Mouse (Mus musculus) yolk sac, embryonic 10.5 days (tissue): ENCODE measurements at regions not wholly inside any gene's neighbourhood (a gene's known extent, or its start where the extent isn't known, plus 50 kb on each side); places are given as distances from the start of the nearest gene placed in this dataset.

Experiments
- DNase-seq: peaks from one replicate; pipeline ENCODE4 v3.0.0-alpha.2; 2017; ENCODE audit warnings: low spot score

GRCm38 (mm10) chr13:37290636-37291035 lies 54.4 kb upstream of the Ly86 start:
- no peak for DNase-seq

- DNase-seq = no peak
These were observed 56.0 kb upstream of the Ly86 start for GRCm38 (mm10) chr13:37288993-37289392.

GRCm38 (mm10) chr13:37282515-37282914 lies 62.5 kb upstream of the Ly86 start:
- DNase-seq = no peak

GRCm38 (mm10) chr13:37279078-37279789 lies 65.8 kb upstream of the Ly86 start:
- no peak for DNase-seq

GRCm38 (mm10) chr13:37249581-37250461 lies 95.2 kb upstream of the Ly86 start:
- no peak for DNase-seq

GRCm38 (mm10) chr13:37248741-37249140 lies 96.3 kb upstream of the Ly86 start:
- no peak for DNase-seq

- DNase-seq = no peak
These were observed 105.0 kb upstream of the Ly86 start for GRCm38 (mm10) chr13:37240048-37240447.

- no peak for DNase-seq
These were observed 107.7 kb upstream of the Ly86 start for GRCm38 (mm10) chr13:37237285-37237684.

GRCm38 (mm10) chr13:37225834-37226233 lies 119.2 kb upstream of the Ly86 start:
- no peak for DNase-seq

- no peak for DNase-seq
These were observed 124.6 kb upstream of the Ly86 start for GRCm38 (mm10) chr13:37220436-37220835.

GRCm38 (mm10) chr13:37218596-37218995 lies 126.4 kb upstream of the Ly86 start:
- no peak for DNase-seq

GRCm38 (mm10) chr13:37214590-37215282 lies 130.3 kb upstream of the Ly86 start:
- peak; percentile 1 for DNase-seq

GRCm38 (mm10) chr13:37197136-37197535 lies 147.1 kb upstream of the F13a1 start:
- DNase-seq = no peak

GRCm38 (mm10) chr13:37195857-37196256 lies 145.8 kb upstream of the F13a1 start:
- no peak for DNase-seq

- DNase-seq = no peak
These were observed 131.2 kb upstream of the F13a1 start for GRCm38 (mm10) chr13:37181169-37181787.

- DNase-seq = no peak
These were observed 126.5 kb upstream of the F13a1 start for GRCm38 (mm10) chr13:37176526-37176925.

GRCm38 (mm10) chr13:37175997-37176396 lies 126.0 kb upstream of the F13a1 start:
- DNase-seq = no peak

- DNase-seq = no peak
These were observed 108.9 kb upstream of the F13a1 start for GRCm38 (mm10) chr13:37158831-37159522.

- no peak for DNase-seq
These were observed 107.8 kb upstream of the F13a1 start for GRCm38 (mm10) chr13:37157808-37158207.

- DNase-seq = no peak
These were observed 101.9 kb upstream of the F13a1 start for GRCm38 (mm10) chr13:37151835-37152516.

- DNase-seq = no peak
These were observed 99.9 kb upstream of the F13a1 start for GRCm38 (mm10) chr13:37149961-37150360.
